Mouse (Mus musculus) adipocyte (in vitro differentiated cells): ENCODE measurements around the gene Klf9.

Experiments
- DNase-seq: peaks from one replicate; pipeline ENCODE4 v3.0.0-alpha.2; 2016; ENCODE audit warnings: low spot score

Klf9 gene

GRCm38 (mm10) chr19:23164651-23165240 is 23.7 kb downstream of the Klf9 start:
- no peak for DNase-seq

- no peak for DNase-seq
These were observed 25.7 kb downstream of the Klf9 start for GRCm38 (mm10) chr19:23166550-23167284.

GRCm38 (mm10) chr19:23168899-23169658 is 28.1 kb downstream of the Klf9 start:
- peak; percentile 64 for DNase-seq

DNA sequence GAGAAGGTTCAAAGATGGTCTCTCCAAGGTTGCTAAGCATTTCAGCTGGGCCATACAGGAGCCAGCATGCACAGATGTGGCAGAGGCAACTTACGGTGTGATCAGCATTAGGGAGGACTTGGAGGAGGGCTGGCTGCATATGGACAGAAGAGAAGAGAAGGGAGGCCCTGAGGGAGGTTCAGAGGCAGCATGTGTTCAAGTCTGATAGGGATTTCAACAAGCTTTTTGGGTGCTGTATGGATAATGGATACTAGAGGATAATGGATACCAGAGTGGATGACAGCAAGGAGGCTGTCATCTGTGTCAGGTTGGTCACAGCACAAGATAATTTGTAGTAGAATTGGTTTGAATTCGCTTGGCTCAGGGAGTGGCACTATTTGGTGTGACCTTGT is 28.6 kb downstream of the Klf9 start:
- no peak for DNase-seq

DNA sequence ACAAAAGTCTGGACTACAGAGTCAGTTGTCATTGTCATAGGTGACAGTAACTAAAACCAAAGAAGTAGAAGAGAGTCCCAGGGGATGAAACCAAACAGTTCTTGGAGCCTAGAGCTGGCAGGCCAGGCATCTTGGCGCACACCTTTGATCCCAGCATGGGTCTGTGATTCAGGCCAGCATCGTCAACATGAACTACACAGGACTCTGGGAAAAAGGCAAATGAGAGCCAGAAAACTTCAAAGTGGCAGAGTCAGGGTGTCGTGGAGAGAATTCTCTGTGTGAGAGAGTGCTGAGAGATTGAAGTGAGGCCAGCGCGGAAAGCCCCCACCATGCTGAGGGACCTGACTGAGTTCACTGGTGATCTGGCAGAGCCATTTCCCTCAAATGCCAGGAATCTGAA is 29.4 kb downstream of the Klf9 start:
- DNase-seq: no peak

GRCm38 (mm10) chr19:23171136-23171535 is 30.1 kb downstream of the Klf9 start:
- no peak for DNase-seq

DNA sequence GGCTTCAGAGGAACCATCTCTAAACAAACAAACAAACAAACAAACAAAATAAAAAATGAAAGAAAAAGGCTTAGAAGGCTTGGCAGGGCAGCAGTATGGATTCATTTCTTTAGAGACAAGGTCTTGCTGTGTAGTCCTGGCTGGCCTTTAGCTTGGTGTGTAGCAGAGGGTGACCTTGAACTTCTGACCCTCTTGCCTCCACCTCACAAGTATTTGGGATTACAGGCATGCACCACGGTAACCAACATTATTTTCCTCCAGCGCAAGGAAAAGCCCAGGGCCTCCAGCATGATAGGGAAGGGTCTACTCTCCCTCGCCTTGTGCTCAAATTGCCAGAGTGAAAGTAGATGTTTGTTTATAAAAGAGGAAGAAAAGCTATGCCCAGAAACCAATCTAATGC is 34.1 kb downstream of the Klf9 start:
- no peak for DNase-seq

GRCm38 (mm10) chr19:23175511-23175910 is 34.5 kb downstream of the Klf9 start:
- no peak for DNase-seq

DNA sequence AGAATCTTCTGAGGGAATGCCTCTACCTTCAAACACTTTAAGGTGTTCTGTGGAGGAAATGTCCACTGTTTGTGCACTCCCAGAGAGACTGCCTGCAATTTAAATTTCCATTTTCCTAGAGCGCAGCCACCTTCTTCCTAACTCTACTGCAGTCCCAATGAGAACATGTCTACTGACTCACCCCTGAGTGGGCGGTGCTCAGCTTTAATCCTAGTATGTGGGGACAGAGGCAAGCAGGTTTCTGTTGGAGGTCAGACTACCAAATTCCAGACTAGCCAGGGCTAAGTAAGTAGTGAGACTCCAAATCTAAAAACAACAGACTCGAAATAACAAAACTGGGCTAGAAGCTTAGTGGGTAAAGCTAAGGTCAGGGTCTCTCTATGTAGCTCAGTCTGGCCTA is 37.5 kb downstream of the Klf9 start:
- no peak for DNase-seq

DNA sequence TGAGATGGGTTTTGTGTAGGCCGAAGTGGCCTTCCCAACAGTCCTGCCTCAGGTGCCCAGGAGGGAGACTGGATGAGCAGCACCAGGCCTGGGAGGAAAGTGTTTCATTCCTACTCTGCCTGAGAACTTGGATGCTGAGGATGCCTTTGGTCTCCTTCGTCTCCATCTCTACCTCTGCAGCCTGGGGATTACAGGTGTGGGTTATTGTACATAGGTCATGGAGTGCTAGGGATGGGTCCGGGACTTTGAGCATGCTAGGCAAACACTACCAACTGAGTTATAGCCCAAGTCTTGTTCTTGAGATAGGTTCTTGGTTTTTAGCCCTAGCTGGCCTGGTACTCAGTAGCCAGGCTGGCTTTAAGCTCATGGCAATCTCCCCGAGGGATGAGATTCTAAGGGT is 42.5 kb downstream of the Klf9 start:
- DNase-seq: no peak

DNA sequence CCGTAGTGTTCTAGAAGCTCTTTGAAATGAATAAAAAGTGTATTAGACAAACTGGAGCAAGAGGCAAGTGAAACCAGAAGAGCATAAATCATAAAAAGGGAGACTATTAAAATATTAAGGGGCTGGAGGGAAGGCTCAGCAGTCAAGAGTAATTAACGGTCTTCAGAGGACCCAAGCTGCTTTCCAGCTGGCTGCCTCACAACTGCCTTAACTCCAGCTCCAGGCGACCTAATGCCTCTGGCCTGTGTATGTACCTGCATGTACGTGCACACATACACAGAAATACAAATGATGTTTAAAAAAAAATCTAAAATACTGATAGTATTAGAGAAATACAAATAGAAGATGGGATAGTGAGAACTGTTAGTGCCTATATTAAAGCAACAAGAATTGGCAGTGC is 43.0 kb downstream of the Klf9 start:
- DNase-seq: no peak

DNA sequence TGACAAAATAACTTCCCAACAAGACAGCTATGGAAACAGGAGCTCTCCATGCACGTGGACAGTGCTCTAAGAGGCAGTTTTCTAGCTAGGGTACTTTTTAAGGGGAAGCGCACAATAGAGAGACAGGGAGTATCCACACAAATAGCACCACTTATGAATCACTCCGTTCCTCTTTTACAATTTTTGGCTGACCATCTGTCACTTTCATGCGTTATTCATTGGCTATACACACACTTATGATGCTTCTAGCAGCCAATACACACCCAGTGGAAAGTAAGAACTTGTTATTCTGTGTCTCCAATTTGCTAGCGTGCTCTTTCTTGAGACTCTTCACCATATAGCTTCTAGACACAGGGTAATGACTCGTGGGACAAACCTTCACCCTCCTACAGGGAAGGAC is 46.7 kb downstream of the Klf9 start:
- DNase-seq: no peak

DNA sequence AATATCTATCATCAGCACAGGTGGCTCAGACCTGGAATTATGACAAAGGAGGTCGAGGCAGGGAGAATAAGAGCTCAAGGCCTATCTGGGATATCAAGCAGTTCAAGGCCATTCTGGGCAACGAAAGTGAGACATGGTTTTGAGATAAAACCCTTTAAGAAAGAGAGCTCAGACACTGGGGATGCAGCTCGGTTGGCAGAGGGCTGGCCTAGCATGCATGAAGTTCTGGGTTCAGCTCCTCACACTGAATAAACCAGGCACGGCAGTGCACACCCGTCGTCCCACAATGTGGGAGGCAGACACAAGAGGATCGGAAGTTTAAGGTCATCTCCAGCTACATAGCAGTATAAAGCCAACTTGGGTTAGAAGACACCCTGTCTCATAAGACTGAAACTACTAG is 48.0 kb downstream of the Klf9 start:
- no peak for DNase-seq

- peak; percentile 99 for DNase-seq
These were observed 48.7 kb downstream of the Klf9 start for GRCm38 (mm10) chr19:23189744-23190143.

DNA sequence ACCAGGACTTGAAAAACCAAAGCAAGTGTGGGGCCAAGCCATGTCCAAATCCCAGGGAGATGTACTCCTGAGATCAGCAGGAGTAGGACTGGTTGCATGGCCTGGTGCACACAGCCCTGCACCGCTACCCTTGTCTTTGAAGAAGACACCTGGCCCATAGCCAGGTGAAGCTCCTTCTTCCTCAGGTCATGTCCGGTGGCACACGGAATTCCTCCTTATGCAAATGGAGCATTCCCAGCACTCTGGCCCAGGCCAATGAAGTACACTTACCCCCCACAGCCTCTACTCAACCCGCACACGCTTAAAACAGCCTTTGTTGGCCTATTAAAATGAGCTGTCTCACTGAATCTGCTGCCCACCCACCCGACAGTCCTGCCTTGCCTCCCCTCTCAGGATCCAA is 50.5 kb downstream of the Klf9 start:
- no peak for DNase-seq

DNA sequence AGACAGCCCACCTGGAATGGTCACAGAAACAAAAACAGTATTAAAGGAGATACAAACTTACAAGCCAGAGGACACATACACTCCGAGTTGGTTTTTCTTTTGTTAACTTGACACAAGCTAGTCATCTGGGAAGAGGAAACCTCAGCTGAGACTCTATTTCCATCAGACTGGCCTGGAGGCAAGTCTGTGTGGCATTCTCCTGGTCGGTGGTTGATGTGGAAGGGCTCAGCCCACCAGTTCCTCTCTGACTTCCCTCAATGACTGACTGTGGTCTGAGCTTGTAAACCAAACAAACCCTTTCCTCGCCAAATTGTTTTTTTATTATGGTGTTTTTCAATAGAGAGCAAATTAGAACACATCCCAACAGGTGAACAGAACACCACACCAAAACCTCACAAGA is 52.0 kb downstream of the Klf9 start:
- DNase-seq: no peak

- no peak for DNase-seq
These were observed 61.1 kb downstream of the Klf9 start for GRCm38 (mm10) chr19:23202106-23202505.

- no peak for DNase-seq
These were observed 62.6 kb downstream of the Klf9 start for GRCm38 (mm10) chr19:23203505-23204053.

- peak; percentile 70 for DNase-seq
These were observed 70.3 kb downstream of the Klf9 start for GRCm38 (mm10) chr19:23211325-23211724.

DNA sequence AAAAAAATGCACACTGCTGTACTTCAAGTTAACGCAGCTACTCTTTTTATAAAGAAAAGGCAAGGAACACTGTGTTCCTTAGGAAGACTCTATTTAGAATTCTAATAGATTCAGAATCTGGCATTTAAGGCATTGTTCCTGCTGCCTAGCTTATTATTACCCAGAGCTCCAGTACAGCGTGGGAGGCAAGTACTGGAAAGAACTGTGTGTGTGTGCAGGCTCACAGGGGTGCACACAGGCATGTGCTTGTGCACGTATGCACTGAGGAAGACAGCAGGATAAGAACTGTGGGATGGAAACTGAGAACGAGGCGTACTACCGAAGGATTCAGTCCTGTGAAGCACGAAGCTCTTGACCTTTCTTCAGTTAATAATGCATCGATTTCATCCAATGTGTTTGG is 73.3 kb downstream of the Klf9 start:
- DNase-seq: no peak
